Mouse (Mus musculus): ENCODE data around the gene Atxn1.

The Atxn1 gene

DNA sequence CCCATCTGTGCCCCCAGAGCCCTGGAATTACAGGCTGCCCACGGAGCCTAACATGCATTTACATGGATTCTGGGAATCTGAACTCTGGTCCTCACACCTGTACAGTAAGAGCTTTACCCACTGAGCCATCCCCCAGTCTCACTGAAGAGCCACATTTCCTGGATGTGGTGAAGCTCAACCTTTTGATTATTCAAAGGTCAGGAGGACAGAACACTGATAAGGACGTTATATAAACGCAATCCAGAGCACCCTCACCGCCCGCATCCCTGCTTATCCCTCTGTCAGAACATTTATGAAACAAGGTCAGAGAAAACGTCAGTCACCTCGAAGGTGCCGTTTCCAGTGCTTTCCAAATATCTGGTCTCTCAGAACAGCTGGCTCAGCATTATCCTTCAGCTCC lies 101.0 kb downstream of the Atxn1 start:
- no peak for DNase-seq (ENCODE audit: low spot score)

- DNase-seq (ENCODE audit: low spot score): no peak
Observed at GRCm38 (mm10) chr13:45861885-45862605, 102.8 kb downstream of the Atxn1 start.

DNA sequence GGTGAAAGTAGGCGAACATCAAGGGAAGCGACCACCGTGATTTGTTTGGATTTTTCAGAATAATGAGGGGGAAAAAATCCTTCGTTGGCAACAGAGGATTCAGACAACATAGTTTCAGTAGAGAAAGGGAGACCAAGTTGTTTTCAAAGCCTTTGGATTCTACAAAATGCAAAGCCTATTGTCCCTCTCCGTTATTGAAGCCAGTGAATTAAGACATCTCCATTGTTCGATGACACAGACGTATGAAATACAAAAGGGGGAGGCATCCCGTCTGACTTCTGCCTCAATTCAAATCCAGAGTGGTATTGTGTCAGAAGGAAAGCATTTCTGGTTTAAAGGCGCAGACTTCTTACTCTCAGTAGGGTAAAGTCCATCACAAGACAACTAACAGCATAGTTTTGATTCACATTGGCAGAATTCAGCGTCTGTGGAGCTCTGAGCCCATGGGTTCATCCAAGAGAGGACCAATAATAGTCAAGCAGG lies 103.7 kb downstream of the Atxn1 start:
- DNase-seq (ENCODE audit: low spot score): no peak

- no peak for DNase-seq (ENCODE audit: low spot score)
Observed at GRCm38 (mm10) chr13:45859081-45859709, 105.6 kb downstream of the Atxn1 start.

DNA sequence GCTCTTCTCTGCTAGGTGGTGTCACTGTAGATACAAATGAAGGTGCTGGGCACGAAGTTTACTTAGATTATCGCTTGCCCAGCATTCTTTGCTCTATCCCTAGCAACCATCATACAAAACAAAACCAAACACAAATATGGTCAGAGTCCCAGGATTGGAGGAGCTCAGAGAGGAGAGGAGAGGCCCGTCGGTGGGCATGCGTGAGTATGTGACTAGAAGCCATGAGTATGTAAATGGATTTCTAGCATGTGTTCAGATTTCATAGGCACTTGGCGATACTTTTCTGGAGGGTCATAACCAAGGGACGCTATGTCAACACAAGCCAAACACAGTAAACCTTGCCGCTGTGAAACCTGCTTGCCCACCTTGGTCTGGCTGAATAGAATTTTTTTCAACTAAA lies 107.4 kb downstream of the Atxn1 start:
- DNase-seq (ENCODE audit: low spot score): no peak

DNA sequence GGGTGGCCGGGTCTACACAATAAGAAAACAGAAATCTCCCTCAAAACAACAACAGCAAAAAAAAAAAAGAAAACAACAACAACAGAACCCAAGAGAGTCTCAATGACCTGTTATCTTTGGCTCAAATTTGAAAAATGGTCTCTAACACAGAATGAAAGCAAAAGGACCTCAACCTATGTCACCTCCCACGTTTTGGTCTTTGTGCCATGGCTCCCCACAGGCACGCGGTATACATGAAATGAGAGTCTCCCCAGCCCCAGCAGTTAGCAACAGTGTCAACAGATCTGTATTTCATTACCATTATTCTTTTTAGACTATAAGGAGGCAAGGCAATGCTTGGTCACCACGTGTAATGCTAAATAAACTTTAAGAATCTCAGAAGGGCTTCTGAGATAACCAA lies 110.3 kb downstream of the Atxn1 start:
- no peak for DNase-seq (ENCODE audit: low spot score)

DNA sequence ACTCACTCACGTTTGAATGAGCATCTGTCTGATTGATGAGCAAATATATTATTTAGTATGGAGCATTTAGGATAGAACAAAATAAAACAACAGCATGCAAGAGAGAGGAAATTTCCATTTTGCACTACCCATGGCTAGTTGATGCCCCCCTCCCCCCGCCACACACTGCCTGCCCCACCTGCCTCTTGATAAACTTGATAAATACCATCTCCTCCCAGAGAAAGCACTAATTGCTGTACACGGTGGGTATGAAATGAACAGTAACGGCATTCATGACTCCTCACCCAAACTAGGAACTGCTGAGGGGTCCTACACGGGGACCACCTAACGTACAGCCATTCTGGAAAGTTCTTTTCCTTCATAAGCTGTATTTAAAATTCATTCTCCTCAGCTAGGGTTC lies 111.1 kb downstream of the Atxn1 start:
- no peak for DNase-seq (ENCODE audit: low spot score)

DNA sequence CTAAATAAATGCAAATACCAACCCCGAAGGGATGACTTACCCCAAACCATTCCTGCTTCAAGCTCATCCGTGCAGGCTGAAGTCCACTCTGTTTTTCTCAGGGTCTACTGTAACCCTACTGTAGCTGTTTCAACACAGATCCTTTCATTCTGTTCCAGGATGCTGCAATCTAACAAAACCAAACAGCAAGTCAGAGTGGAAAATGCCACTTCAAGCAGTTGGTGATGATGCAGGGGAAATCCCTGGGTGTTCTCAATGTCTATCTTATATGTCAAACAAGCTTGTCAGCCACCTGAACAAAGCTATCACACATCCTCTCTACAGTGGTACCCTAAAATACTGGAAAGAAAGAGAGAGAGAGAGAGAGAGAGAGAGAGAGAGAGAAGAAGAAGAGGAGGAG lies 112.5 kb downstream of the Atxn1 start:
- DNase-seq (ENCODE audit: low spot score): peak; percentile 56

DNA sequence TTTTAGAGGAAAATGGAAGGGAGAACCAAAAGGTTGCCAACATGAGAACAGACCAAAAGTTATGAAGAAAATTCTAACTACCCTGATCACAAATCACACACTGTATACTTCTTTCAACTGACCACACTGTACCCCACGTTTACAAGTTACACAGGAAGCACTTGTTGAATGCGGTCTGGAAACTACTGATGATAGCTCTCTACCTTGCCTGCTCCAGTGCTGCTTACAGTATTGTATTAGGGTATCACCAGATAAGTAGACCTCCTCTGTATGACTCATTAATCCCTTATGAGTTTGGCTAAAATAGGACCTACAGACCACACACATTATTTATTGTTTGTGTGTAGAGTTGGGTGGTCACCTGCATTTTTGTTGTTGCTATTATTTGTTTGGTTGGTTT lies 113.1 kb downstream of the Atxn1 start:
- DNase-seq (ENCODE audit: low spot score): no peak

- DNase-seq (ENCODE audit: low spot score): no peak
Observed at GRCm38 (mm10) chr13:45851156-45851555, 113.7 kb downstream of the Atxn1 start.

DNA sequence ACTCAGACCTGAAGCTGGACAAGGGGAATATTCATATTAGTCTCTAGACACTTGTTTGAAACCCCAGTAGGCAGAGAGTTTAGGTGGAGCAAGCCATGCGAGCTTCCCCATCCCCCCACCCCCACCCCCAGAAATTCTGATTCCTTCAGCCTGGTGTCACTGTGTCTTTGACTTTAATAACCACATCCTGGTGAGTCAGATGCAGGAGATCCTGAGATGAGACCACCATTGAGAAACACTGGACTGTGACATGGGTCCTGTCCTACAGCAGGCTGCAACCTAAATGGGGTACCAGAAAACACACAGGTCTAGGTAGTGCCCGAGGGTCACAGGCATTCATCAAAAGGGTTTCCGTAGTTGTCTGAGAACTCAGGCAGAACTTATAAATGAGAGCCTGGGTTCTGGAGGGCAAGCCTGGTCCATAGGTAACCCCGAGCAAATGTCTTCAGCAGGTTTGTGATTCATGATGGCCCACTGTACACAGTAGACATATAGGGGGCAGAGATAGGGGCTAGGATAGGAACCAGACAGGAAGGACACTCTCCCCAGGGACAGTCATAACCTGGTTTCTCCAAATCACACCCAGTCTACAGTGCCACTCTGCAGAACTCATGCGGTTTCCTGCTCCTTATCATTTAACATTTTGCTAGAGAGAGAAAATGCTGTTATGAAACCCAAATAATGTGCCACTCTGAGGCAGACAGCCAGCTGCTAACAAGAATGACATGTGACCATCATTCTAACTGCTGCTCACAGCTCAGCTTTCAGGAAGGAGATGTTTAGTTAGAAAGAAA lies 114.4 kb downstream of the Atxn1 start:
- DNase-seq (ENCODE audit: low spot score): peak; percentile 43

GRCm38 (mm10) chr13:45849145-45850023 lies 115.4 kb downstream of the Atxn1 start:
- no peak for DNase-seq (ENCODE audit: low spot score)

DNA sequence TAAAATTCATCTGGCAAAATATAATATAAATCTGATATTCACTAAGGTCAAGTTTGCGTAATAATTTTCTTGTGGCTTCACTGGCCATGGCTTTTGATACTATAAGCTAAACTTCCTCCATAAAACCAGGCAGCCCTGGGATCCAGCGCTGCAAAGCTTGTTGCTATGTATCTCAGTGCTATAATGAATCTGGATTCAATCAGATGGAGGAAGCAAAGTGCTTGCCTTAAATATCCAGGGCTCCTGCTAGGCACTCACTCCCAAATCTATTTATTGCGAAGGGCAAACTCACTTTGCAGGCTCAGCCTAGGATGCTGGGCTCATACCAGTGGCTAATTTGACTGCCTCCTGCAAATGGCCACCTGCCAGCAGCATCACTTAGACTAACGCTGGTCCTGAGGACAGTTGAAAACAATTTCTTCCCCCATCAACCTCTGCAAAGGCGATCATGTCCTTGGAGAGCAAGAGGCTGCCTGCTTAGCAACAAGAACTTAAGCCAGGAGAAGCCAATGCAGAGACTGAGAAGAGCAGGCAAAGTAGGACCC lies 122.2 kb downstream of the Atxn1 start:
- no peak for DNase-seq (ENCODE audit: low spot score)

GRCm38 (mm10) chr13:45839901-45840300 lies 124.9 kb downstream of the Atxn1 start:
- no peak for DNase-seq (ENCODE audit: low spot score)

GRCm38 (mm10) chr13:45837609-45838220 lies 127.1 kb downstream of the Atxn1 start:
- no peak for DNase-seq (ENCODE audit: low spot score)

- DNase-seq (ENCODE audit: low spot score): no peak
Observed at GRCm38 (mm10) chr13:45836377-45837054, 128.3 kb downstream of the Atxn1 start.

GRCm38 (mm10) chr13:45834300-45834699 lies 130.5 kb downstream of the Atxn1 start:
- no peak for DNase-seq (ENCODE audit: low spot score)

GRCm38 (mm10) chr13:45832695-45833350 lies 132.0 kb downstream of the Atxn1 start:
- no peak for DNase-seq (ENCODE audit: low spot score)

GRCm38 (mm10) chr13:45829341-45829936 lies 135.4 kb downstream of the Atxn1 start:
- no peak for DNase-seq (ENCODE audit: low spot score)

DNA sequence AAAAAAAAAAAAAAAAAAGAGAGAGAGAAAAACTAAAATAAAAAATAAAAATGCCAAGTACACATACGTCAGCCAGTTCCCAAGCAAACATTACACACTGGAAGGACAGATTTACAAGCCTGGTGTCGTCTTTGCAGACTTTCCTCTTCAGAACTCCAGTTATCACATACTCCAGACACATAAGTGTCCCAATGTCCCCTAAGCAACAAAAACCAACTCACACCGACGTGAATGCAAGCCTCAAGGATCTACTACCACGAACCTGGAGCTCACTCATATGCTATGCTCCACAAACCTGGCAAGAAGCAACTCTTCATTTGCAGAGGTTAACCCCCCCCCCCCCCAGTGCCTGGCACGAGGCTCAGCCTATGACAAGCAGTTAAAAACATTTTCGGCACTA lies 136.8 kb downstream of the Atxn1 start:
- no peak for DNase-seq (ENCODE audit: low spot score)

Data from T-cell, adult 2 months (primary cell).